Mouse (Mus musculus): ENCODE results near the gene Prrc2a. TPM values are rescaled to one million over a fixed set of nuclear protein-coding genes. Genes with fewer than 3 reads are reported as not detected.

The Prrc2a gene
- polyA plus RNA-seq, 1 experiment from 2014 or later = 195 TPM

- Histone ChIP-seq H3K4me3 (replicated peaks; ENCODE audit: low read length) (peak overlapping the region; percentile 42), H3K9ac (replicated peaks; ENCODE audit: low read depth, low read length) (peak overlapping the region; percentile 48), H3K4me1 (replicated peaks; ENCODE audit: control insufficient read depth, insufficient read depth, low read length) (peaks cover 9% of the 10 kb centered on the region), H3K36me3 (ENCODE audit: control insufficient read depth, insufficient read depth) (no peaks in the 10 kb centered on the region), H3K9me3 (ENCODE audit: control insufficient read depth, low read length) (no peaks in the 10 kb centered on the region), H3K27ac (ENCODE audit: low read length) (peak overlapping the region; percentile 81), H3K27me3 (replicated peaks; ENCODE audit: control insufficient read depth, insufficient read depth, low read length) (no peaks in the 10 kb centered on the region), H3K4me2 (ENCODE audit: low read length) (peak overlapping the region; percentile 60)
- WGBS = 2% methylated on average over 18 of the region's 18 CpGs
- ATAC-seq = peak; percentile 69
Measured at GRCm38 (mm10) chr17:35185639-35186611, 21.2 kb upstream of the Prrc2a start.

- Histone ChIP-seq H3K9ac (replicated peaks; ENCODE audit: low read depth, low read length) (no peak overlapping the region), H3K36me3 (ENCODE audit: control insufficient read depth, insufficient read depth) (no peaks in the 10 kb centered on the region), H3K4me3 (replicated peaks; ENCODE audit: low read length) (no peak overlapping the region), H3K27me3 (replicated peaks; ENCODE audit: control insufficient read depth, insufficient read depth, low read length) (no peaks in the 10 kb centered on the region), H3K9me3 (ENCODE audit: control insufficient read depth, low read length) (no peaks in the 10 kb centered on the region), H3K4me1 (replicated peaks; ENCODE audit: control insufficient read depth, insufficient read depth, low read length) (no peaks in the 10 kb centered on the region), H3K4me2 (ENCODE audit: low read length) (no peak overlapping the region), H3K27ac (ENCODE audit: low read length) (no peak overlapping the region)
- WGBS = 91% methylated on average over 5 of the region's 5 CpGs
- no peak for ATAC-seq
Measured at GRCm38 (mm10) chr17:35180093-35180492, 15.4 kb upstream of the Prrc2a start.

DNA sequence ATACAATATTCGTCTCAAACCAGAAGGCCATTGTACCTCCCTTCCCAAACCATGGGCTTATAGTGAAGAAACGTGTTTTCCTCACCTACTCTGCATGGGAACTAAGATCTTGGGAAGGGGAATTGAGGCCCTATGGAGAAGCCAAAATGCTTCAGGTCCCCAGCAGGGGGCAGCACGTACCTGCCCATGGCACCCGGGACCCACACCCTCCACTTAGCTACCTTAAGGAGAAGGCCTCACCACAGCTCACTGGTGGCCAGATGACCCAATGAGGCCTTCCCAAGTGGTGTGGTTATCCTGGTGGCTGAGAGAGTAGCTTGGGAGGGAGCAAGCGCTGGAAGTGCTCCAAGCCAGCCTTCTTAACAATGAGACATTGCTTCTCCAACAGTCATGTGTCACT, 13.8 kb upstream of the Prrc2a start:
- no peak overlapping the region for H3K4me2 ChIP-seq (ENCODE audit: low read length)
- no peaks in the 10 kb centered on the region for H3K4me1 ChIP-seq (replicated peaks; ENCODE audit: control insufficient read depth, insufficient read depth, low read length)
- ATAC-seq = 0 out of 2 replicates have a peak, but pooled peaks have one; percentile 49
- H3K27ac ChIP-seq (ENCODE audit: low read length) = no peak overlapping the region
- H3K9me3 ChIP-seq (ENCODE audit: control insufficient read depth, low read length) = no peaks in the 10 kb centered on the region
- no peak overlapping the region for H3K9ac ChIP-seq (replicated peaks; ENCODE audit: low read depth, low read length)
- no peaks in the 10 kb centered on the region for H3K27me3 ChIP-seq (replicated peaks; ENCODE audit: control insufficient read depth, insufficient read depth, low read length)
- no peaks in the 10 kb centered on the region for H3K36me3 ChIP-seq (ENCODE audit: control insufficient read depth, insufficient read depth)
- H3K4me3 ChIP-seq (replicated peaks; ENCODE audit: low read length) = no peak overlapping the region
- 10% methylated on average over 5 of the region's 5 CpGs for WGBS

GRCm38 (mm10) chr17:35175968-35176367, 11.3 kb upstream of the Prrc2a start, which contains the start of gene Aif1:
Gene Aif1 (minus strand): TSS chr17:35176068.
- Histone ChIP-seq H3K36me3 (ENCODE audit: control insufficient read depth, insufficient read depth) (no peaks in the 10 kb centered on the region), H3K4me3 (replicated peaks; ENCODE audit: low read length) (no peak within 1 kb of the TSS), H3K27me3 (replicated peaks; ENCODE audit: control insufficient read depth, insufficient read depth, low read length) (no peaks in the 10 kb centered on the region), H3K4me2 (ENCODE audit: low read length) (no peak within 1 kb of the TSS), H3K9me3 (ENCODE audit: control insufficient read depth, low read length) (no peaks in the 10 kb centered on the region), H3K4me1 (replicated peaks; ENCODE audit: control insufficient read depth, insufficient read depth, low read length) (no peaks in the 10 kb centered on the region), H3K27ac (ENCODE audit: low read length) (no peak within 1 kb of the TSS), H3K9ac (replicated peaks; ENCODE audit: low read depth, low read length) (no peak within 1 kb of the TSS)
- no peak for ATAC-seq
- WGBS = 43% methylated on average over 2 of the region's 2 CpGs

GRCm38 (mm10) chr17:35175382-35175781, 10.7 kb upstream of the Prrc2a start:
- Histone ChIP-seq H3K27me3 (replicated peaks; ENCODE audit: control insufficient read depth, insufficient read depth, low read length) (no peaks in the 10 kb centered on the region), H3K4me3 (replicated peaks; ENCODE audit: low read length) (no peak overlapping the region), H3K9me3 (ENCODE audit: control insufficient read depth, low read length) (no peaks in the 10 kb centered on the region), H3K36me3 (ENCODE audit: control insufficient read depth, insufficient read depth) (no peaks in the 10 kb centered on the region), H3K4me2 (ENCODE audit: low read length) (no peak overlapping the region), H3K4me1 (replicated peaks; ENCODE audit: control insufficient read depth, insufficient read depth, low read length) (no peaks in the 10 kb centered on the region), H3K27ac (ENCODE audit: low read length) (no peak overlapping the region), H3K9ac (replicated peaks; ENCODE audit: low read depth, low read length) (no peak overlapping the region)
- no peak for ATAC-seq
- 76% methylated on average over 6 of the region's 6 CpGs for WGBS

GRCm38 (mm10) chr17:35174201-35174977, 9.7 kb upstream of the Prrc2a start:
- H3K36me3 ChIP-seq (ENCODE audit: control insufficient read depth, insufficient read depth) = no peaks in the 10 kb centered on the region
- H3K27ac ChIP-seq (ENCODE audit: low read length) = no peak overlapping the region
- no peaks in the 10 kb centered on the region for H3K9me3 ChIP-seq (ENCODE audit: control insufficient read depth, low read length)
- no peak overlapping the region for H3K9ac ChIP-seq (replicated peaks; ENCODE audit: low read depth, low read length)
- no peak overlapping the region for H3K4me2 ChIP-seq (ENCODE audit: low read length)
- no peaks in the 10 kb centered on the region for H3K27me3 ChIP-seq (replicated peaks; ENCODE audit: control insufficient read depth, insufficient read depth, low read length)
- 73% methylated on average over 8 of the region's 8 CpGs for WGBS
- H3K4me3 ChIP-seq (replicated peaks; ENCODE audit: low read length) = no peak overlapping the region
- ATAC-seq = no peak
- H3K4me1 ChIP-seq (replicated peaks; ENCODE audit: control insufficient read depth, insufficient read depth, low read length) = no peaks in the 10 kb centered on the region

GRCm38 (mm10) chr17:35173329-35173728, 8.6 kb upstream of the Prrc2a start:
- 84% methylated on average over 3 of the region's 3 CpGs for WGBS
- Histone ChIP-seq H3K36me3 (ENCODE audit: control insufficient read depth, insufficient read depth) (no peaks in the 10 kb centered on the region), H3K4me3 (replicated peaks; ENCODE audit: low read length) (no peak overlapping the region), H3K27me3 (replicated peaks; ENCODE audit: control insufficient read depth, insufficient read depth, low read length) (no peaks in the 10 kb centered on the region), H3K27ac (ENCODE audit: low read length) (no peak overlapping the region), H3K4me1 (replicated peaks; ENCODE audit: control insufficient read depth, insufficient read depth, low read length) (no peaks in the 10 kb centered on the region), H3K4me2 (ENCODE audit: low read length) (no peak overlapping the region), H3K9ac (replicated peaks; ENCODE audit: low read depth, low read length) (no peak overlapping the region), H3K9me3 (ENCODE audit: control insufficient read depth, low read length) (no peaks in the 10 kb centered on the region)
- no peak for ATAC-seq

- Histone ChIP-seq H3K9ac (replicated peaks; ENCODE audit: low read depth, low read length) (no peak overlapping the region), H3K4me1 (replicated peaks; ENCODE audit: control insufficient read depth, insufficient read depth, low read length) (no peaks in the 10 kb centered on the region), H3K27me3 (replicated peaks; ENCODE audit: control insufficient read depth, insufficient read depth, low read length) (no peaks in the 10 kb centered on the region), H3K4me2 (ENCODE audit: low read length) (no peak overlapping the region), H3K36me3 (ENCODE audit: control insufficient read depth, insufficient read depth) (no peaks in the 10 kb centered on the region), H3K27ac (ENCODE audit: low read length) (no peak overlapping the region), H3K9me3 (ENCODE audit: control insufficient read depth, low read length) (no peaks in the 10 kb centered on the region), H3K4me3 (replicated peaks; ENCODE audit: low read length) (no peak overlapping the region)
- no peak for ATAC-seq
- WGBS = 74% methylated on average over 11 of the region's 11 CpGs
Measured at GRCm38 (mm10) chr17:35172445-35173234, 7.9 kb upstream of the Prrc2a start.
